Mouse (Mus musculus): ENCODE data around the gene Gm21477. TPM values are rescaled to one million over a fixed set of nuclear protein-coding genes. Genes with fewer than 3 reads are reported as not detected.
"Not testable (repeated sequence)": the region's sequence is repeated elsewhere in the genome, so short reads cannot be mapped to it uniquely, and the experiment has no call there.

Gene Gm21477
- total RNA-seq (2021) = not detected
- long read RNA-seq, experiment 1 = 0 reads
- long read RNA-seq, experiment 2 = 0 reads

- not testable (repeated sequence) for DNase-seq (ENCODE audit: low spot score in 2 of 2)
Observed at GRCm38 (mm10) chrY:87116521-87116920, at the start of gene Gm21477. TSS of gene Gm21477 (plus strand) at chrY:87116821.
